Mouse (Mus musculus) mesoderm, embryonic 11.5 days (tissue): Measurements from ENCODE around the gene Cdk6.

ENCODE experiments used
- DNase-seq: peaks from one replicate; pipeline ENCODE4 v3.0.0-alpha.2; 2012; ENCODE audit warnings: low read depth, low spot score

The Cdk6 gene

DNA sequence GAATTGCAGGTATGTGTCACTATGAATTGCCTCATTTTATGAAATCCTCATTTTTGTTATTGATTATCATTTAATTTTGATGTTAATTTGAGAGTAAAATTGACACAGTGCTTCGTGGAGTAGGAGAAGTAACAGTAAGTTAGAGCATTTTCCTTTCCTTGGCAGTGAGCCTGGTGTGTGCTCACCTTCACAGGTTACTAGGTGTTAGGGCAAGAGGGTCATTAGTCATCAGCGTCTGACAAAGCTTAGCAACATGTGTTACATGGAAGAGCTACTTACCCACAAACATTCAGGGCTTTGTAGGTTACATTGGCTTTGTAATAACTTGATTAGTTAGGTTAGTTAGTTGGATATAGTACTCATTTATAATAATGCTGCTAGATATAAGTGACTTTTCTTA is 212.9 kb downstream of the Cdk6 start:
- no peak for DNase-seq

GRCm38 (mm10) chr5:3571266-3571665 is 230.0 kb downstream of the Cdk6 start, which contains the start of gene 1700109H08Rik:
Gene 1700109H08Rik, plus strand, starts transcription at chr5:3571566.
- no peak for DNase-seq

GRCm38 (mm10) chr5:3574825-3575224 is 233.5 kb downstream of the Cdk6 start:
- DNase-seq: no peak

DNA sequence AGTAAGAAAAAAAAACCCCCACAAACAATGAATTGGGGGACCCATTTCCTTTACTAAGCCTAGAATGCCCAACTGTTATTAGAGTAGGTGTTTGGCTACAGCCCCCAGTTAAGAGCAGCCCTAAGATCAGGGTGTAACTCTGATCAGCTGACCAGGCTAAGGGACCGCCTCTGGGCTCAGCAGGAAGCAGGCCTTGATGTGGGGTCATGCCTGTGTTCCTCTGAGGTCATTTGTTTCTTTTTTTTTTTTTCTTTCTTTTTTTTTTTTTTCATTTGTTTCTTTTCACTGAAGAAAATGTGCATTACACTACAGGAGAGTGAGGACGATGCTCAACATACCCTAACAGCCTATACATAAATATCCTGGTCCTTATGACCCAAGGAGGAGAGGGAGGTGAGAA is 236.7 kb downstream of the Cdk6 start:
- DNase-seq: no peak

GRCm38 (mm10) chr5:3579066-3579465 is 237.8 kb downstream of the Cdk6 start:
- DNase-seq: no peak
